Mouse (Mus musculus) neural tube, embryonic 14.5 days (tissue): ENCODE results near the gene Susd3. TPM values are rescaled to one million over a fixed set of nuclear protein-coding genes. Genes with fewer than 3 reads are reported as not detected.

ENCODE experiments used
- ATAC-seq: fragments of 200-750 bp; cut with Nextera tagmentation; 2 replicates; pipeline ENCODE4 v1.8.0; 2017; ENCODE audit warnings: low read depth, mild to moderate bottlenecking, moderate TSS enrichment, moderate library complexity
- H3K27ac ChIP-seq: fragments of 300-500 bp; sonication (generic); 2 replicates; pipeline ENCODE4 v1.5.1; 2014; ENCODE audit warnings: low read depth, mild to moderate bottlenecking, control low read depth, low read length, moderate library complexity, mixed read lengths
- H3K27me3 ChIP-seq: fragments of 300-500 bp; sonication (generic); 2 replicates; pipeline ENCODE4 v1.6.1; 2014; ENCODE audit warnings: low read length; ENCODE audit not compliant: control insufficient read depth, insufficient read depth
- H3K36me3 ChIP-seq: fragments of 300-500 bp; sonication (generic); 2 replicates; pipeline ENCODE4 v1.6.1; 2014; ENCODE audit warnings: low read length, mixed read lengths; ENCODE audit not compliant: control insufficient read depth, insufficient read depth
- H3K4me1 ChIP-seq: fragments of 300-500 bp; sonication (generic); 2 replicates; pipeline ENCODE4 v1.6.1; 2014; ENCODE audit warnings: low read length; ENCODE audit not compliant: control insufficient read depth, insufficient read depth
- H3K4me2 ChIP-seq: fragments of 300-500 bp; sonication (generic); 2 replicates; pipeline ENCODE4 v1.6.1; 2014; ENCODE audit warnings: mild to moderate bottlenecking, low read depth, low read length, control low read depth
- H3K4me3 ChIP-seq: fragments of 300-500 bp; sonication (generic); 2 replicates; pipeline ENCODE4 v1.5.1; 2014; ENCODE audit warnings: low read depth, low read length, control low read depth, mixed read lengths
- H3K9ac ChIP-seq: fragments of 300-500 bp; sonication (generic); replicated peaks from 2 replicates; pipeline ENCODE4 v1.6.1; 2014; ENCODE audit warnings: low read depth, mild to moderate bottlenecking, control low read depth, low read length, mixed read lengths
- H3K9me3 ChIP-seq: fragments of 300-500 bp; sonication (generic); 2 replicates; pipeline ENCODE4 v1.6.1; 2016; ENCODE audit warnings: low read length; ENCODE audit not compliant: control insufficient read depth
- WGBS: fragments of 180-500 bp; shearing (Covaris S2); extraction: QIAGEN DNeasy Blood & Tissue Kit; methylation state at CpG from one replicate; pipeline ENCODE4 v1.1.7; 2014; 5-methylcytosine and 5-hydroxymethylcytosine counted together
- polyA plus RNA-seq: library from polyadenylated mRNA; unstranded; fragments of >200 nt; fragmentation: Nextera tagmentation; extraction: Ambion mirVana; gene quantifications from 2 replicates; pipeline ENCODE4 v1.2.1, GENCODE M21; 2014

The Susd3 gene
- polyA plus RNA-seq, 1 experiment from 2014 or later: 0.56 TPM

- no peak for ATAC-seq
- no peak overlapping the region for H3K27ac ChIP-seq
- no peaks in the 10 kb centered on the region for H3K36me3 ChIP-seq
- no peak overlapping the region for H3K4me2 ChIP-seq
- H3K9ac ChIP-seq: no peak overlapping the region
- WGBS: 70% methylated on average over 2 of the region's 2 CpGs
- H3K4me3 ChIP-seq: no peak overlapping the region
- no peaks in the 10 kb centered on the region for H3K27me3 ChIP-seq
- H3K9me3 ChIP-seq: no peaks in the 10 kb centered on the region
- H3K4me1 ChIP-seq: peaks cover 16% of the 10 kb centered on the region; the same call in 1 of the 2 replicates
These were observed 59.5 kb downstream of the Susd3 start for GRCm38 (mm10) chr13:49188966-49189360.

GRCm38 (mm10) chr13:49188219-49188965, 60.1 kb downstream of the Susd3 start:
- WGBS: 25% methylated on average over 15 of the region's 15 CpGs
- Histone ChIP-seq H3K9ac (peak overlapping the region; percentile 58), H3K4me1 (peaks cover 16% of the 10 kb centered on the region; the same call in 1 of the 2 replicates), H3K4me3 (peak overlapping the region; percentile 60), H3K27me3 (no peaks in the 10 kb centered on the region), H3K4me2 (peak overlapping the region; percentile 98), H3K27ac (no peak overlapping the region), H3K9me3 (no peaks in the 10 kb centered on the region), H3K36me3 (no peaks in the 10 kb centered on the region)
- peak; percentile 21; the same call in 1 of the 2 replicates for ATAC-seq

GRCm38 (mm10) chr13:49187288-49188218, 61.0 kb downstream of the Susd3 start, which contains the start of gene Ninj1:
Ninj1 (plus strand) TSS chr13:49187485.
- Histone ChIP-seq H3K4me2 (peak within 1 kb of the TSS; percentile 98), H3K36me3 (no peaks in the 10 kb centered on the region), H3K9ac (peak within 1 kb of the TSS; percentile 58), H3K27ac (no peak within 1 kb of the TSS), H3K27me3 (no peaks in the 10 kb centered on the region), H3K4me1 (peaks cover 16% of the 10 kb centered on the region; the same call in 1 of the 2 replicates), H3K4me3 (peak within 1 kb of the TSS; percentile 60), H3K9me3 (no peaks in the 10 kb centered on the region)
- WGBS: under 1% methylated on average over 66 of the region's 87 CpGs
- peak; percentile 91 for ATAC-seq

DNA sequence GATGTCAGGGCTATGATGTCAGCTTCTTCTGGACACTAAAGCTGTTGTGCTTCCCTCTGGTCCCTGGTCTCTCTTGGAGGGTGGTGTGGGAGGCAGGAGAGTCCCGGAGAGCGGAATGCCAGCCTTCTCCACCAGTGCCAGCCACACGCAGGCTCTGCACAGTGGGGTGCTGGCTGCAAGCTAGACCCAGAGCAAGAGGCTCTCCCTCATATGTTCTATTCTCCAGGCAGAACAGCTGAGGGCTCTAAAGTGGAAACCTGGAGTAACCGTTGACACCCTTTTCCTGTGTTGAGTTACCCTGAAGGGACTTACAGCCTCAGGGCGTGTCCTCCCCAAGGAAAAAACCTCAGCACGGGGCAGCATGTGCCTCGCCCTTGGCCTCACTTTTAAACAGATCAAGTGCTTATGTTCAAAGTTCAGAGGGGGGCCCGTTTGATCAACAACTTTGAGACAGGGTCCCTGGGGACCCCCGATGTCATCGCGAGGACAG, 61.7 kb downstream of the Susd3 start:
- ATAC-seq: peak; percentile 22
- H3K27me3 ChIP-seq: no peaks in the 10 kb centered on the region
- H3K36me3 ChIP-seq: no peaks in the 10 kb centered on the region
- H3K9ac ChIP-seq: peak overlapping the region; percentile 58
- H3K27ac ChIP-seq: no peak overlapping the region
- H3K4me2 ChIP-seq: peak overlapping the region; percentile 98
- no peaks in the 10 kb centered on the region for H3K9me3 ChIP-seq
- peaks cover 16% of the 10 kb centered on the region; the same call in 1 of the 2 replicates for H3K4me1 ChIP-seq
- 20% methylated on average over 11 of the region's 11 CpGs for WGBS
- H3K4me3 ChIP-seq: peak overlapping the region; percentile 60

- peaks cover 10% of the 10 kb centered on the region; the same call in 1 of the 2 replicates for H3K4me1 ChIP-seq
- no peaks in the 10 kb centered on the region for H3K27me3 ChIP-seq
- H3K4me2 ChIP-seq: no peak overlapping the region
- no peaks in the 10 kb centered on the region for H3K36me3 ChIP-seq
- no peak for ATAC-seq
- 70% methylated on average over 5 of the region's 5 CpGs for WGBS
- H3K4me3 ChIP-seq: no peak overlapping the region
- no peak overlapping the region for H3K27ac ChIP-seq
- H3K9me3 ChIP-seq: no peaks in the 10 kb centered on the region
- H3K9ac ChIP-seq: no peak overlapping the region
These were observed 64.9 kb downstream of the Susd3 start for GRCm38 (mm10) chr13:49183646-49184045.

DNA sequence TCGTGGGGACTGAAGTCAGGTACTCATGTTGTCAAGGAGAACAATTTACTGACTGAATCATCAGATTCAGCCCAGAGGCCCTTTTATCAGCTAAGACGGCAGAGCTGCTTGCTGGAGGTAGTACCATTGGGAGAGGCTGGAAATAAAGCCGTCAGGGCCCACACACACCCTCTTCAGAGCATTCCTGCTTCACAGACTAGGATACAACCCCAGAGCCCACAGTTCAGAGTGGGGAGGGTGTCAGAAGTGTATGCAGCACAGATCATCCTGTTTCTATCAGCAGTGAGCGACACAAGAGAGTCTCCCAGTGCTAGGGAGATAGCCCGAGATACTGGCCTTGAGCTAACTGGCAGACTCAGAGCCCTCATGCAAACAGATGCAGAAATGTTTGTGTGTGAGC, 65.3 kb downstream of the Susd3 start:
- Histone ChIP-seq H3K4me2 (no peak overlapping the region), H3K4me3 (no peak overlapping the region), H3K9ac (no peak overlapping the region), H3K27me3 (no peaks in the 10 kb centered on the region), H3K9me3 (no peaks in the 10 kb centered on the region), H3K27ac (no peak overlapping the region), H3K4me1 (peaks cover 5% of the 10 kb centered on the region; the same call in 1 of the 2 replicates), H3K36me3 (no peaks in the 10 kb centered on the region)
- WGBS: 54% methylated on average over 5 of the region's 5 CpGs
- no peak for ATAC-seq

- Histone ChIP-seq H3K4me1 (no peaks in the 10 kb centered on the region), H3K27ac (no peak overlapping the region), H3K9ac (no peak overlapping the region), H3K4me2 (no peak overlapping the region), H3K36me3 (no peaks in the 10 kb centered on the region), H3K9me3 (no peaks in the 10 kb centered on the region), H3K27me3 (no peaks in the 10 kb centered on the region), H3K4me3 (no peak overlapping the region)
- ATAC-seq: no peak
- WGBS: 92% methylated on average over 3 of the region's 3 CpGs
These were observed 67.0 kb downstream of the Susd3 start for GRCm38 (mm10) chr13:49181411-49181984.

DNA sequence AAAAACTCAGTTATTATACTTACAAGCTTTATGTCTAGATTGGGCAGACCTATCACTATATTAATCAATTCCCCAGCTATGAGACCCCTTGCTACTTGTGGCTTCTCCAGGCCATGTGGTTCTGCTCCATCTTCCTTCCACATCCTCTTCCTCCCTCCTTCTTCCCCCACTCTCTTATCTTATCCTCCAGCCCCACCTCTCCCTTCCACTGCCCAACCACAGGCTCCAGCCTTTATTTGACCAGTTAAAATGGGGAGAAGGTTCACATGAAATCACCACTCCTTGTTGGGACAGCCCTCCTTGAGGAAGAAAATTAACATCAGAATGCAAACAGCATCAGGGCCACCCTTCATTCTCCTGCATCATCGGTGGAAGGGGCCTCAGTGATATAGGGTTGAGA, 67.8 kb downstream of the Susd3 start:
- no peaks in the 10 kb centered on the region for H3K36me3 ChIP-seq
- H3K27me3 ChIP-seq: no peaks in the 10 kb centered on the region
- no peak overlapping the region for H3K4me2 ChIP-seq
- 38% methylated on average over 1 of the region's 1 CpGs for WGBS
- H3K27ac ChIP-seq: no peak overlapping the region
- no peak overlapping the region for H3K4me3 ChIP-seq
- ATAC-seq: no peak
- H3K9me3 ChIP-seq: no peaks in the 10 kb centered on the region
- H3K9ac ChIP-seq: no peak overlapping the region
- no peaks in the 10 kb centered on the region for H3K4me1 ChIP-seq
